Mouse (Mus musculus) gastrocnemius, adult 2 months (tissue): ENCODE results near the gene Ciao2b. TPM values are rescaled to one million over a fixed set of nuclear protein-coding genes. Genes with fewer than 3 reads are reported as not detected.

ENCODE experiments used
- DNase-seq: peaks from one replicate; pipeline ENCODE4 v3.0.0; 2022
- H3K27ac ChIP-seq: fragments of 200-600 bp; 2 replicates; pipeline ENCODE4 v1.8.1; 2022; ENCODE audit warnings: mild to moderate bottlenecking
- H3K4me3 ChIP-seq: fragments of 200-600 bp; 2 replicates; pipeline ENCODE4 v1.8.1; 2022; ENCODE audit warnings: mild to moderate bottlenecking, moderate library complexity
- CTCF ChIP-seq: fragments of 200-600 bp; IDR thresholded peaks from 2 replicates; pipeline ENCODE4 v1.8.1; 2022; ENCODE audit warnings: antibody characterized with exemption, mild to moderate bottlenecking, moderate library complexity
- intact Hi-C: fragments of 180-260 bp; cut with DNase I; formaldehyde crosslinking; loops from one replicate; pipeline ENCODE4 v1.15.1; 2025
- total RNA-seq, 2 experiments: library from RNA; stranded (reverse); gene quantifications; 2 replicates each; pipeline ENCODE4 v1.2.3; 2021

Ciao2b gene
- total RNA-seq, 2 experiments from 2014 or later = 33.8 to 42.3 TPM

- Histone ChIP-seq H3K27ac (peak overlapping the region; percentile 68), H3K4me3 (no peak overlapping the region)
- DNase-seq = peak; percentile 94
- TF ChIP-seq CTCF = peak; percentile 10; the same call in 1 of the 2 replicates
- intact Hi-C loops = no loop called here
These were observed 33.8 kb downstream of the Ciao2b start for GRCm38 (mm10) chr8:104607944-104608343.

GRCm38 (mm10) chr8:104606329-104606728 lies 35.4 kb downstream of the Ciao2b start:
- TF ChIP-seq CTCF = no peak
- intact Hi-C loops = no loop called here
- H3K4me3 ChIP-seq = no peak overlapping the region
- H3K27ac ChIP-seq = peak overlapping the region; percentile 36
- peak; percentile 56 for DNase-seq

- intact Hi-C loops = loop anchor here (2.0 kb wide), 1 partner anchor 52 kb away; no protein-coding TSS in a partner anchor
- Histone ChIP-seq H3K4me3 (peak overlapping the region; percentile 49), H3K27ac (peak overlapping the region; percentile 69)
- no peak for DNase-seq
- TF ChIP-seq CTCF = no peak
These were observed 38.5 kb downstream of the Ciao2b start for GRCm38 (mm10) chr8:104603245-104603593.

- peak; percentile 86 for DNase-seq
- intact Hi-C loops = loop anchor here (1.0 to 2.0 kb wide), 2 partner anchors 42 to 52 kb away; no protein-coding TSS in a partner anchor
- Histone ChIP-seq H3K4me3 (peak overlapping the region; percentile 49), H3K27ac (peak overlapping the region; percentile 69)
- TF ChIP-seq CTCF = peak; percentile 99
These were observed 39.1 kb downstream of the Ciao2b start for GRCm38 (mm10) chr8:104602468-104603244.

DNA sequence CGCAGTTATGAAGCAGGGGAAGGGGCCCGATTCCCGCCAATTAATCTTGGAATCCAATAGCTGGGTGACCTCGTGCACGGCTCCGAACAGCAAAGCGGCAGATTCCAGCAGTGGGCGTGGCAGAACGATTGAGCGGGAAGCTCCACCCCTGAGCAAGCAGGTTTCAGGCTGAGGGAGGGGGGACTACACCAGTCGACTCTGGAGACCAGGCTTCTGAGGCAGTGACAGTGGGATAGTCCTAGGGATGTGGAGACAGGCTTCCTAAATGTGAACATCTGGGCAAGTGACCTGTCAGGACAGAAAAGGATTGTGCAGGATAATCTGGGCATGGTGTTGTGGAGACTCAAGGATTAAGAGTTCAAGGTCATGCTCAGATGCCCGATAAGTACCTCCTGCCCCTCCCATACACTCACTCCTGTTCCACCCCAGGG lies 39.8 kb downstream of the Ciao2b start:
- intact Hi-C loops = loop anchor here (1.0 to 2.0 kb wide), 2 partner anchors 42 to 53 kb away; no protein-coding TSS in a partner anchor
- Histone ChIP-seq H3K4me3 (peak overlapping the region; percentile 49; the same call in 1 of the 2 replicates), H3K27ac (peak overlapping the region; percentile 0; the same call in 1 of the 2 replicates)
- no peak for DNase-seq
- TF ChIP-seq CTCF = no peak

DNA sequence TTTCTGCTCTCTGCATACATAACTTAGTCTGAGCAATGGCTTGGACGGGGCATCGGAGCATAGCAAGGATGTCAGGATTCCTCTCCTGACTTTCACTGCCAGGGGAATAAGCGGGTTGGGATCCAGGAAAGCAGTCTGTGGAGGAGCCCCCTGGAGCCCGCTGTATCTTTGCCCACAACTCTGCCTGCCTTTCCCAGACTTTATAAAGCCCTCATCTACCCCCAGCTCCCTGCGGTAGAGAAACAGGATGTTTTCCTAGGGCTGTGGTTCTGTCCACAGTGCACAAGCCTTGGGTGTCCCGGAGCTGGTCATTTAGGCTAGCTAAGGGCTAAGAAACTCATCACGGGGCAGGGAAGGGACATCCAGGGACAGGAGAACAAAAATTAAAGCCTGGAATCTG lies 40.4 kb downstream of the Ciao2b start:
- H3K4me3 ChIP-seq = no peak overlapping the region
- H3K27ac ChIP-seq = no peak overlapping the region
- TF ChIP-seq CTCF = no peak
- DNase-seq = no peak
- intact Hi-C loops = no loop called here

- intact Hi-C loops = no loop called here
- no peak for TF ChIP-seq CTCF
- H3K27ac ChIP-seq = no peak overlapping the region
- DNase-seq = no peak
- H3K4me3 ChIP-seq = no peak overlapping the region
These were observed 43.3 kb downstream of the Ciao2b start for GRCm38 (mm10) chr8:104598496-104598895.

- peak; percentile 65 for DNase-seq
These were observed 44.1 kb downstream of the Ciao2b start for GRCm38 (mm10) chr8:104597656-104598055.

GRCm38 (mm10) chr8:104595773-104596536 lies 45.8 kb downstream of the Ciao2b start:
- no peak for DNase-seq
- intact Hi-C loops = no loop called here
- no peak overlapping the region for H3K4me3 ChIP-seq
- H3K27ac ChIP-seq = no peak overlapping the region
- no peak for TF ChIP-seq CTCF

More at GRCm38 (mm10) chr8:104597656-104598055, 44.1 kb downstream of the Ciao2b start:
- Histone ChIP-seq H3K4me3 (peak overlapping the region; percentile 30; the same call in 1 of the 2 replicates), H3K27ac (peak overlapping the region; percentile 35; the same call in 1 of the 2 replicates)
- no peak for TF ChIP-seq CTCF
- intact Hi-C loops = no loop called here

- no peak overlapping the region for H3K4me3 ChIP-seq
- DNase-seq = no peak
- no peak overlapping the region for H3K27ac ChIP-seq
- no peak for TF ChIP-seq CTCF
- intact Hi-C loops = no loop called here
These were observed 47.0 kb downstream of the Ciao2b start for GRCm38 (mm10) chr8:104594611-104595362.

GRCm38 (mm10) chr8:104593536-104594325 lies 48.0 kb downstream of the Ciao2b start:
- Histone ChIP-seq H3K4me3 (no peak overlapping the region), H3K27ac (no peak overlapping the region)
- intact Hi-C loops = no loop called here
- TF ChIP-seq CTCF = no peak
- no peak for DNase-seq
